Mouse (Mus musculus) thymus, postnatal 14 days (tissue): ENCODE measurements around the gene Nme3.
A peak's percentile ranks its signal among the peaks of the same experiment; 100 is the strongest.

Source experiments
- DNase-seq: peaks from one replicate; pipeline ENCODE4 v3.0.0; 2021

Nme3 gene

DNA sequence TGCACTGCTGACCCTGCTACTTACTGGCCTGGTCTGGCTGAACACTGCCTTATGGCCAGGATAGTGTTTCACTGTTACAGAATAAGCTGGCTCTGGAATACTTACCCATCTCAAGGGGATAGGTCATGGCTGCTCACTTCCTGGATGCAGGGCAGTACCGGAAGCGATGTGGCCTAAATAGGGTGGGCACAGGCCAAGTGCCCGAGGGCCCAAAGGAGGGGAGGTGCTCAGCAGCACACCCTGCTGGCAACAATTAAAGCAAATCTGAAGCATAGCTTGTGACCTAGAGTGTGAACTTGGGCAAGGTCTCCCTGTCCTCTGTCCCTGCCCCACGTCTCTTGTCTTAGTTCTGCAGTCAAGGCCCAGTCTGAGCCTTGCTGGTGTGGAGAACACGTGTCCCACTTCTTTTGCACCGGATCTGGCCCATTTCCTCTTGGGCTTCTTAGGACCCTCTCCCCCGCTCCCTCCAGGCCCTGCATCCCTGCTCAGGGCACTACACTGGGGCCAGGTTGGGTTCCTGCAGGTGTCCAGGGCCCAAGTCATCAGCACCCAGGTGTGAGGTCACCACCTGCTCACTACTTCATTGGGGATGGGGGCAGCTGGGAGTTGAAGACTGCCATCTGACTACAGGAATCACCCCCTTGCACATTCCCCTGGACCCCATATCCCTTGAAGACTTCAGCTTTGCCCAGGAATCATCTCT lies 14.4 kb upstream of the Nme3 start:
- peak; percentile 54 for DNase-seq

DNA sequence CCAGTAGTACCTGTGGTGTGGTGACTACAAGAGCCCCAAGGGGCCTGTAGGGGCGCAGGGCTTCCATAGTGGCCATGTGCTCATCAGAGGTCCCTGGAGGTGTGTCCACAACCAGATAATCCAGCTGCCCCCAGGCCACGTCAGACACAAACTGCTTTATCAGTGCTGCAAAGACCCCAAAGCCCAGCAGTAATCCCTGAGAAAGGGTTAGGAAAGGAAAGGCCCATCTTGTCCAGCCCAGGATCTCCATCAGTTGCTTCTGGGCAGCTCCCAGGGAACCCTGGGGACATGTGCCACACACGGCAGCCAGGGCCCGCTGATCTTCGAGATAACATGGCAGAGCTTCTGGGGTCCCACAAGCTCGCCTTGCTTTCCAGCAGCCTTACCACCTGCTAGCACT lies 11.9 kb upstream of the Nme3 start:
- DNase-seq, result no peak

DNA sequence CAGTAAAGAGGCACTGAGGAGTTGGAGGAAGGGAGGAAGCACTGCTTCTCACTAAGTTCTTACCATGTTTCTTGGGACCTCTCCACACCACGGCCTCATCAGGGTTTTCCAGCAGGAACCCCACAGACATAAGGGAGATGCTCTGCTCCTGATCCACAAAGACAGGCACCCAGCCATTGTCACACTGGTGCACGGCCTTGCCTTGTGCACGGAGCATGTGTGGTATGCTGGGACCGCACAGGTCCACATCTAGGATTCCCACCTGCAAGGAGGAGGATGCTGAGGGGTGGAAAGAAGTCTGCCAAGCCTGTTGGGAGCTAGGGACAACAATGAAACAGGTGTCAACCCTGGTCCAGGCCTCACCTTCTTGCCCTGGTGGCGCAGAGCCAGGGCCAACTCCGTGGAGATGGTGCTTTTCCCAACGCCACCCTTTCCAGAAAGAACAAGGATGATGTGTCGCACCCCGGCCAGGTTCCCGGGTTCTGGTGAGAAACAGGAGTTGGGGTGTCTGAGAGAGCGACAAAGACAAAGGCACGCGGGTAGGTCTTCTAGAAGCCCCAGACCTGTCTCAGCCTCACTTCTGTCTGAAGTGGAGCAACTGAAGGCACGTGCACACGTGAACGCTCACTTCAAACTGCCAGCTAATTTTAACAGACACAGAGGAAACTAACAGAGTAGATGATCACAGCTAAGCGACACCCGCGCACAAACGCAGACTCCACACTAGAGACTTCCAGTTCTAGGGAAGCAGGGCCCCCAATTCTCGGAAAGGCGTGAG lies 10.8 kb upstream of the Nme3 start:
- no peak for DNase-seq

DNA sequence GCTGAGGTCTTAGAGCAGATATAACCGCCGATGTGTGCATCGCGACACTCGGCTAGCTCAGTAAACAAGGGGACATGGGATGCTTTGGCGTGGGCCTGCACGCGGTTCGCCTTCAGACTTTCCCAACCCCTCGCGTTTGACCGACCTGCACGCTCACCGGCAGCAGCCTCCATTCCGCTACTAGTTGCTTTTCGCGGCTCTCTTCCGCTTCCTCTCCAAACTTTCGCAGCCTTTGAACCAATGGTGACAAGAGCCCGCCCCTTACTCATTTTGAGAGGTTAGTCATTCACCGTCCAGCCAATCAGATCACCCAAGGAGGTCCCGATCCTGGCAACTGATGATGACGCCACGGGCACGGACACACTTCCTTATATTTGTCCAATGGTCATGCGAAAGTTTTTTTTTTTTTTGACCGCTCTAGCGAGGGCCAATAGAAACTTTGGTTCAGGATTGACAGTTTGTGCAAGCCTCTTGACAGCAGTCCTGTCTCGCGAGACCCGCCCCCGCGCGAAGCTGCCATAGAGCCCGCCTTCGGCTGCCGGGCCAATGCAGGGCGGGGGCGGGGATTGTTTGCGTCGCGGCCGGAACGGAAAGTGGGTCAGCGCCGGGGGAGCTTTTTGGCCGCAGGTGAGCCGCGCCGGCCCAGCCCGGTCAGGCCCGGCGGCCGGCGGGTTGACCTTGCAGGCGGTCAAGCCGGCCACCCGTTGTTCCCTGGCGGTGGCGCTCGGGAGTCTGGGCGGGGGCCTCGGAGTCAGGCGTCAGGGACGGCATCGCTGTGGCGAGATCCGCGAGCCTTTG lies 10.0 kb upstream of the Nme3 start, which contains the start of the genes Nubp2 and Spsb3:
Nubp2 (minus strand) TSS at position 216 of the 798 bp plus-strand sequence.
Spsb3 (plus strand) TSS at position 510 of the 798 bp plus-strand sequence.
- peak; percentile 98 for DNase-seq

DNA sequence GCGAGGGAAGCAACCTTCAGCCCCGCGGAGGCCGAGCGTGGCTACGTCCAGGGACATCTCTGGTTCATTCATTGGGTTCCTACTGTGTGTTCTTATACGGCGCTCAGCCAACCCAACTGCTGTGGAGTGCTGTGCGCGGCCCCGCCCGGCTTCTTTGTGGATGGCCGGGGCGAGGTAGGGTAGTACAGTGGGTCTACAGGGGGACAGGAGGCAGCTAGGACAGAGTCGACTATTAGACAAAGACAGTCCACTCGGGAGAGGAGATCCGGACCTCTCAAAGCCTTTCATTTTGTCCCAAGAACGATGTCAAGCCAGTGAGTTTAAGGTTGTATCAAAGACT lies 9.4 kb upstream of the Nme3 start:
- DNase-seq, result no peak

DNA sequence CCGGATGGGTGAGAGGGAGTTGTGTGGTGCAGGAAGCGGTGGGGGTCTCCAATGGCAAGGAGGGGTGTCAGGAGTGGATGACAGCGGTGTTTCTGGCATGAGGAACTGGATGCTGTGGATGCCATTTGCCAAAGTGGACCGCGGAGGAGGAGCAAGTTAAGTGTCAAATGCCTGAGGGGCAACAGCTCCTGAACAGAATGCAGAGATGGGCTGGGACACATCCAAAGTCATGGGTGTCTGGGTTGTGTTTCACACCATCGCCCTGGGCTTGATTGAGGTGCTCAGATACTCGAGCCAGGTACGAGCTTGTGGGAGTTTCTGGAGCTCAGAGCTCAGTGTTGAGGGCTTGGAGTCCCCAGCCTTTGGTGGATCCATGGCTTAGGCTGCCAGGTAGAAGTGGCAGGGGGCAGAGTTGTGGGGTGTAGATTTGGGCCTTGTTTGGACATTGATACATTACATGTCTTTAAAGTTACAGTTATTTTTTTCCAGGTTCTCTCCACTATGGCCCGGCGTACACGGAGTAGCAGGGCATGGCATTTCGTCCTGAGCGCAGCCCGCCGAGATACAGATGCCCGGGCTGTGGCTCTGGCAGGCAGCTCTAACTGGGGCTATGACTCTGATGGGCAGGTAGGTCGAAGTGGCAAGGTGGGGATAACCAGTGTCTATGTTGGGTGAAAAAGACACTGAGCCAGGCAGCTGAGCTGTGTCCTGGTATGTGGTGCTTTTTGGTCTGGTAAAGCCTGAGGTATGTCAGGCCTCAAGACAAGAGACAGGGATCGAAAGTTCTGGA lies 8.8 kb upstream of the Nme3 start:
- peak; percentile 40 for DNase-seq

DNA sequence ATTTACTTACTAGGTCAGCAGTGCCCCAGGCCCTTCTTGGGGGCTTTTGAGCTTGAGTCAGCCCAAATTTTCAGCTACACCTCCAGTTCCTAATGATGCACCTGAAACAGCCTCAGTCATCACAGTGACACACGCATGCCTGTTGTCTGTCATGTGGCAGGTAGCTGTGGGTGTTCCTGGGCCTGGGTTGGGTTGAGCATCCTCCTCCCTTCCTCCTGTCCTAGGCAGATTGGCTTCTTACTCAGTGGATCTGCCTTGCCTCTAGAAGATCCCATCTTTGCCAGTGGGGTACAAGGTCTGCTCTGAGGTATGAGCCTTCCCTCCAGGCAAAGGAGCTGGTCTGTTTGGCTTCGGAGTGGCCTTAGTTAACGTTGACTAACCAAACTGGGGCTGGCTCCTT lies 7.4 kb upstream of the Nme3 start:
- DNase-seq, result no peak

DNA sequence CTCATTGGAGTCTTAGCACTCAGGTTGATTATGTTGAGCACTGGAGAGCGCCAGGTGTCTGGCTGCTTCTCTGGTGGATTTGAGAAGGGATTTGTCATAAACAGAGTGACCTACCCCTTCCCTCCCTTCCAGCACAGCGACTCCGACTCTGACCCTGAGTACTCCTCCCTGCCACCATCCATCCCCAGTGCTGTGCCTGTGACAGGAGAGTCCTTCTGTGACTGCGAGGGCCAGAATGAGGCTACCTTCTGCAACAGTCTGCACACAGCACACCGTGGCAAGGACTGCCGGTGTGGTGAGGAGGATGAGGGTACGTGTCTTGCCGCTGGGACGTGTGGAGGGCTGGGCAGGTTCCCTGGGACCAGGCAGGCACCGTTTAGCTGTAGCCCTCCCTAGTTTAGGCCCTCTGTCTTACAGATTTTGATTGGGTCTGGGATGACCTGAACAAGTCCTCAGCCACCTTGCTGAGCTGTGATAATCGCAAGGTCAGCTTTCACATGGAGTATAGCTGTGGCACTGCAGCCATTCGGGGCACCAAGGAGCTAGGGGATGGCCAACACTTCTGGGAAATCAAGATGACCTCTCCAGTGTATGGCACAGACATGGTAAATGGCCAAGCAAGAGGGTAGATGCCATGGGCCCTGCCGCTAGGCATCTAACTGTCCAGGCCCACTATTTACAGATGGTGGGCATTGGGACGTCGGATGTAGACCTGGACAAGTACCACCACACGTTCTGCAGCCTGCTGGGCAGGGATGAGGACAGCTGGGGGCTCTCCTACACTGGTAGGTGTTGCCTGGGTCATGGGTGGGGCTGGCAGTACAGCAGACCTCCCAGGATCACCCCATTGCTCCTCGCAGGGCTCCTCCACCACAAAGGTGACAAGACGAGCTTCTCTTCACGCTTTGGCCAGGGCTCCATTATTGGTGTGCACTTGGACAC lies 5.9 kb upstream of the Nme3 start:
- DNase-seq, result no peak

DNA sequence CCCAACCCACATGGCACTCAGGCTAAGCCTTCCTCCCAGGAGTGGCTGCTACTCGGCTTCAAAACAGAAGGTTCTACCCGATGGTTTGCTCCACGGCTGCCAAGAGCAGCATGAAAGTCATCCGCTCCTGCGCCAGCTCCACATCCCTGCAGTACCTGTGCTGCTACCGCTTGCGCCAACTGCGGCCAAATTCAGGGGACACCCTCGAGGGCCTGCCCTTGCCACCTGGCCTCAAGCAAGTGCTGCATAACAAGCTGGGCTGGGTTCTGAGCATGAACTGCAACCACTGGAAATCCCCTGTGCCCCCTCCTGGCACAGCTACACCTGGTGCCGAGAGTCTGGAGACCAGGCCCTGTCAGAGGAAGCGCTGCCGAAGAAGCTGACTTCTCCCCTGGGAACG lies 5.0 kb upstream of the Nme3 start:
- no peak for DNase-seq

DNA sequence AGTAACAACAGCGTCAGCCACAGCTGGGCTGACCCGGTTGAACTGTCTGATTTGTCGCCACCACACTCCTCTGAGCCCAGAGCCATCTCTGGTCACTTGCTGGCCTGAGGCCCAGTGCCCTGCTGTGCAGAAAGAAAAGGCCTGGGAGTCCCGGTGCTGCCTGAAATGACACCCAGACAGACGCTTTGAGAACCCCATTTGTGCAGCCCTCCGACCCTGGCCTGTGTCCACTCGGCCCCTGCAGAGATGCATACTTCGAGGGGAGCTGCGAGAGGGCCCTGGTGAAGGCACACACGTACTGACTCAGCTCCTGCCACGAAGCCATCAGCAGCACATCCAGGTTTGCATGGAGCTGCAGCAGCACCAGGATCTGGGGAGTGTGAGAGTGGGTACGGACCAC lies 3.5 kb upstream of the Nme3 start:
- no peak for DNase-seq

DNA sequence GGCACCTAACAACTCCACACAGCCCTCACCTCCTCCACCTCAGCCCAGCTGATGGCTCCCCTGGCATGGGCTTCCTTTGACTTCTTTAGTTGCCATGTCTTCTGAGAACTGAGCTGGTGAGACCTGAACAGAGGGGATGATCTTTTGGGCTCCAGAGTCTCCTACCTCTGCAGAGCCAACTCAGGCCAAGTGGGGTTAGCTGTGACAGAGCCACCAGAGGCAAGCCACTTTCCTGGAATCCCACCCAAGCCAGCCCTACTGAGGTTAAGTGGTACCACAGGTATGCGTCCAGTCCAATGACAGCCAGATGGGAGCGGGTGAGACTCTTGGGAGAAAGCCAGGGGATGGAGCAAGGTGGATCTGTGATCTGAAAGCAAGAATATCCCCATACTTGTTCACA lies 3.0 kb upstream of the Nme3 start:
- no peak for DNase-seq

DNA sequence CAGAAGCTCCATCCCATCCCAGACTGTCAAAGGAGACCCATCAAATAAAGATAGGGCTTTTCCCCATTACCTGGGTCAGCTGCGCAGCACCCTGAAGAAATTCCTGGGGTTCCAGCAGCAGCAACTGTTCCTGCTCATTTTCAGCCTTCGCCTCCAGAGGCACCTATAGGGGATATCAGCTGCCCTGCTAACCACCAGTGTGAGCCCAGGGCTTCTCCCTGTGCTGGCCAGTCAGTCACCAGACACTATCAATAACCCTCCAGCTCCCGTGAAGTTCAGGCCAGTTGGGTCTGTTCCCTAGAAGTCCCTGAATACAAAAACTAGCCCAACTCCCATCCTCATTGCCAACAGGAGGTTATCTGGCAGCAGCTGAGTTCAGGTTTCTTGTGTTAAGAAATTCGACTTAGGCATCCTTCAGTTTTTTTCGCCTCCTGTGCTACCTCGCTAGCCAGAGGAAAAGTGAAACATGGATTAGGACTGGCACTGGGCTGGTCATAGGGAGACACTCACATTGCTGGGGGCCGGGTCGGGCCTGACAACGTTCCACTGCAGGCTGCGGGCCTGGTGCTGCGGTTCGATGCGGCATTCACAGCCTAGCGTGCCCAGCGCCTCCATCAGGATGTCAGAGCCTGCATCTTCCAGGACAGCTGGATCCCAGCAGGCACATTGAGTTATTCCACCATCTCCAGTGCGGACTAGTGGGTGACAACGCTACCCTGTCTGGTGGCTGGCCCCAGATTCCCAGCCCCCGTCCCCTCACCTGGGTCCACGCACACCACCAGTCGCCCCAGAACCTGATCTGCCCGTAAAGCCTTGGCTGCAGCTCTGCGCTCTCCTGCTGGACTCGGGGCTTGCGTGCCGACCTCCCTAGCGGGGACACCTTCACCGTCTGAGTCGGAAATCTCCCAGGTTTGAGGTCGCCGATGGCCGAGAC lies 2.0 kb upstream of the Nme3 start:
- no peak for DNase-seq

DNA sequence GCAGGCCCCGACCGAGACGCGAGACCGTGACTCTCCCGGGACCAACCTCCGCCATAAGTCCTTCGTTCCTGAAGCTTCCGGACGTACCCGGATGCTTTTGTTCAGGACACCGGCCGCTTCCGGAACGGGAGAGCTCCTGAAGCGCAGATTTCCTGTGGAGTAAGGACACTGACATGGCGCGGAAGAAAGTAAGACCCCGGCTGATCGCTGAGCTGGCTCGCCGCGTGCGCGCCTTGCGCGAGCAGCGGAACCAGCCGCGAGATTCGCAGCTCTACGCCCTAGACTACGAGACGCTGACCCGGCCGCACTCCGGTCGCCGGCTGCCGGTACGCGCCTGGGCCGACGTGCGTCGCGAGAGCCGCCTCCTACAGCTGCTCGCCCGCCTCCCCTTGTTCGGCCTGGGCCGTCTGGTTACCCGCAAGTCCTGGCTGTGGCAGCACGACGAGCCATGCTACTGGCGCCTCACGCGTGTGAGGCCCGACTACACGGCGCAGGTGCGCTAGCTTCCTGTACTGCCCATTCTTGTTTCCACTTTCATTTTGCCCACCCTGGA lies 1.2 kb upstream of the Nme3 start, which contains the start of the genes Eme2 and Mrps34:
Eme2 (minus strand) TSS at position 93 of the 553 bp plus-strand sequence.
Mrps34 (plus strand) TSS at position 122 of the 553 bp plus-strand sequence.
- DNase-seq, result peak; percentile 78

DNA sequence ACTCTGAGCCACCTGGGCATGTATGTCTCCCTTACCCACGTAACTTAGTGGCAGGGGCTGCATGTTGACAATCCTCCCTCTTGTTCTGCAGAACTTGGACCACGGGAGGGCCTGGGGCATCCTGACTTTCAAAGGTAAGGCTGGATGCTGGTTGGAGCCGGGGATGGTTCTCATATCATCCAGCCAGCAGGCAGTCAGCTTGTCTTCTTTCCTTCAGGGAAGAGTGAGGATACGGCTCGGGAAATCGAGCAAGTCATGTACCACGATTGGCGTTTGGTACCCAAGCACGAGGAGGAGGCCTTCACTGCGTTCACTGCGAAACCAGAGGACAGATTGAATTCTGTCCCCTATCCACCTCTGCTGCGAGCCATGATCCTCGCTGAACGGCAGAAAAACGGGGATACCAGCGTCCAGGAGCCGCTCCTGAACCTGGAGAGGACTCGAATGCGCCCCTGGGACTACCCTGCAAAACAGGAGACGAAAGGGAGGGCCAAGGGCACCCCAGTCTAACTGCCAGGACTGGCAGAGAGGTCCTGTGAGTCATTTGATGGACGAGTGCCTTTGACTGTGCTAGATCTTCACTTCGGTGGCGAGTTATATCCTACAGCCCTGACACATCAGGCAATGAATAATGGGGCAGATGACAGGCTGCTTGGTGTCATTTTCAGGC lies 594 bp upstream of the Nme3 start:
- DNase-seq, result peak; percentile 31

DNA sequence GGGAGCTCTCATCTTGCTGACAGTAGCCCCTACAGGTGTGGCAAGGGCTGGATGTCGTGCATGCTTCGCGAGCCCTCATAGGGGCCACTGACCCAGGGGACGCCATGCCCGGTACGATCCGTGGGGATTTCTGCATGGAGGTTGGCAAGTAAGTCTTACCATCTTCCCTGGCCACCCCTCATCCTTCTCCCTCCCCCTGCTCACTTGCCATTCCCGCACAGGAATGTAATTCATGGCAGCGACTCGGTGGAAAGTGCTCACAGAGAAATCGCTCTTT lies 631 bp downstream of the Nme3 start:
- DNase-seq, result no peak

DNA sequence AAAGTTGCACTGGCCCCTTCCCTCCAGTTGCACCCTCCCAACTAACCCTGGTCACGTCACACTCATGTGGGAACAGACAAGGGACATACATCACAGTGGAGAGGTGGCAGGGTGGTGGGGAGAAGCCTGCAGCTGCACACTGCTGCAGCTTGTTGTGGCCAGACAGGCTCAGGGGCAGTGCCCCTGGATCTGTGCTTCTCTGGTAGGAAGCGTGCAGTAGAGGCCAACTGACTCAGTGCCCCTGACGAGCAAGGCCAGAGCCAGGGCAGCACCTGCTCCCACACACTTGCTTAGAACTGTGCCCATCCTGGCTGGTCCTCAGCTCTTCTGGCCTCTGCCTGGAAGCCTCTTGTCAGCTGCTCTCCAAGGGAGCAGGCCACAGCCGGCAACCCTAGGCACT lies 1.3 kb downstream of the Nme3 start:
- DNase-seq, result no peak

DNA sequence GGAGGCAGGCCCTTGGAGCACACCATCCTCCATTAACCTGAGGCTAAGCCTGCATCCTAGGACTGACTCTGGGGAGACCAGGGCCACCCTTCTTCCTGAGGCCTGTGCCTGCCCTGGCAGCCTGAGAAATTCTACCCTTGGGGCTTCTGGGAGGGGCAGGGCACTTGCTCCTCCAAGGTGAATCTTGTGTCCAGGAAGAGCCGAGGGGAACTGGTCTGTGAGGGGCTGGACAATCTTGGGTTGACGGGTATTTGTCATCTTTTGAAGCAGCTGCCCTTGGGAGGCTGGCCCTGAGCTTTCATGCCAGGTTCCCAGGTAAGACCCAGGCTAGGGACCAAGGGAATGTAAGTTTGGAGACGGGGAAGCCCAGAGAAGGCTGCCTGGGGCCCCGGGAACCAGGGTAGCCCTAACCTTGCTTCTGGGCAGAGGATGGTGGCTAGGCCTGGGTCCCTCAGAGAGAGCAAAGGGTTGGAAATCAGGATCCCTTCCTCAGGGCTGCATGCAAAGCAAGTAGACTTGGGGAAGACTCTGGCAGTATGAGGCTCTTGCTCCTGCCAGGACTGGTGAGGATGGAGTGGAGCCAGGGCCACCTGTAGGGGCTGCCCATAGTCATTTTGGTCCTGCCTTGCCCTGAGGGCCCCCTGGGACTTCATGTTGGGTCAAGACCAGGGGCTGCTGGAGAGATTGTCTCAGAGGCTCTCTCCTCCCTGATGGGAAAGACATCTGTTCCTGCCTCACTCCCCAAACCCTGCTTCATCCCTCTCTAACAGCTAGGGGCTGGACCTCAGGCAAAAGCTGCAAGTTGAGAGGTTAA lies 1.9 kb downstream of the Nme3 start:
- no peak for DNase-seq

DNA sequence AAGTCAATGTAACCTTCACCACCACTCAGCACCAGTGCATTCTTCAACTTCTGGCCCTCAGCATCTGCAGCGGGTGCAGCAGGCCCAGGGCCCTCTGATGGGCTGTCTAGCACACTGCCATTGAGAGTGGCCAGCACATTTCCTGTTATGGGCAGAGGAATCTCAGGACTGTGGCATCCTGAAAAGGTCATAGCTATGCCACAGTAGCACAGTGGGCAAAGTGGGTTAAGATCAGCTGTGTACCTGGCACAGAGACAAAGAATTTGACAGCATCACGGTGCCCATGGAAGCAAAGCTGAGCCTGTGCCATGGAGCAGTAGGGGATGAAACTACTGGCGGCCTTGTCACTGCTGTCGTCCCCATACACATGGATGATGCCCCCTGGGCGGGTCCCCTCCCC lies 2.9 kb downstream of the Nme3 start:
- DNase-seq, result no peak

DNA sequence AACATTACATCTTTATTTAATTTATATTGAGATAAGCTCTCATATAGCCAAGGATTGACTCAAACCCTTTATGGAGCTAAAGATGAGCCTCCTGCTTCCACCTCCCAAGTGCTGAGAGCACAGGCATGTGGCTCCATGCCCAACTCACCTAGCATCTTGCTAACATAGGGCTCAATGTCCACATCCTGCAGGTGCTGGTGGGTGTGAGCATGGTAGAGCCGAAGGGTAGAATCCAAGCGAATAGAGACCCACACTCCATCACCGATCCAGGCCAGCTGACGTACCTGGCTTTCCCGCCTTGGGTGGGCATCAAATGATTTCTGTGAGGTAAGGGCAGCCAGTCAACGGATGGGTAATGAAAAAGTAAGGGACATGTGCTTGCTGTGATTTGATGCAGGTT lies 3.7 kb downstream of the Nme3 start:
- no peak for DNase-seq
